ENCODE assay signal across 8 mouse cellular contexts in the genomic region with DNA sequence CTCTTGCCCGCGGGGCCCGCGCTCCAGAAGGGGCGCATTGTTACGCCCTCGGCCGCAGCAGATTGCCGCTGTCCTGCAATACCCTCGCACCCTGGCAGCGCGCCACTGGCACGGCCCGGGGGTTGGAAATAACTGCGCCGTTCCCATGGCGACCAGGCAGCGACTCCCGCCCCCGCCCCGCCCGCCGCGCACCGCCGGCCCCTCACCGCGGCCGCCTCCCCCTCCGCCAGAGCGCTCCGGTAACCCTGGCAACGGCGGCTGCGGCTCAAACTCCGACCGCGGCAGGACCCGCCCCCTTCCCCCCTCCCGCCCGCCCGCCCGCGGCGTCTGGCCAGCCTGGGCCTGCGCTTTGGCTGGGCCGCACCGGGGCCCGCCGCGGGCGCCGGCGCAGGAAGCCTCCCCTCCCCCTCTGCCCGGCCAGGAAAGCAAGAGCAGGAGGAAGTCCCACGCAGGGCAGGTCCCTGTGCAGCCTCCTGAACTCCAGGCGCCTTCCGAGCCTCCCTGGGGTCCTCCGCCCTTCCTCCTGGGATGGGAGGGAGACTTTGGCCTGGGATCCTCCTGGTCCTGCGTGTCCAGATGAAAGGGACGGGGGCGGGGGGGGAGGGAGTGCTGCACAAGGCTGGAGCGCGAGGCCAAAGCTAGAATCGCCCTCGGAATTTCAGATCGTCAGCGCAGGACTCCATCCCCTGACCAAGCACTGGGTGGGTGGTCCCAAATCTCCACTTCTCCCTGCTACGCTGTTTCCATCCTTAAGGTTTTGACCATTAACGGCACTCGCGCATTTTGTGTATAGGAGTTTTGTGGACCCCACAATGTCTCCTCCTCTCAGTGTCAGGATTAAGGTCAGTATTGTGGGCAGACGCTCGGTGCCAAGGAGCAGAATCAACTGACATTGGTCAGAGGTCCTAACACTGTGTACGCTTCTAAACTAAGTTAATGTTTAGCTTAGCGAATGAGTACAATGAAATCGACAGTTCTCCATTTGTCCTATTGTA. TPM values are rescaled to one million over a fixed set of nuclear protein-coding genes. Genes with fewer than 3 reads are reported as not detected.
A peak's percentile ranks its signal among the peaks of the same experiment; 100 is the strongest.
DNase-seq lines count a peak whose midpoint lies in the region; ATAC-seq lines count a peak whose summit lies in the region.

No protein-coding gene starts in this region.

- intact Hi-C loops in left cerebral cortex, postnatal 25 days (cut with DNase I) = no loop called here

- ATAC-seq in inflammation-experienced regulatory T-cells, adult 6 months = peak; percentile 63

- peak; percentile 90 for DNase-seq in ZHBTc4 (ENCODE audit: low read depth, low spot score)
- peak; percentile 79 to 83 for DNase-seq in cerebellum, postnatal 36 days
- DNase-seq in gastrocnemius, postnatal 10 days = peak; percentile 94
- peak; percentile 92 to 95 for DNase-seq in left cerebral cortex, postnatal 25 days (ENCODE audit: low spot score in 2 of 2)
- DNase-seq in mesoderm, embryonic 11.5 days (ENCODE audit: low read depth, low spot score) = peak; percentile 94
- DNase-seq in right cerebral cortex, postnatal 25 days = peak; percentile 92
- DNase-seq in urinary bladder, postnatal 36 days (ENCODE audit: low spot score in 2 of 2) = peak; percentile 87 to 91

RNA-seq across cellular contexts. Expression of gene Ier5, which starts 15.9 kb away (rescaled TPM):
- total RNA-seq in gastrocnemius, postnatal 10 days (2021) = 1 to 10 TPM; 5.8 to 9.1 TPM
- 10 to 100 TPM in 1 of 3 experiments, 1 to 10 TPM in 2; 6.6 to 12.8 (median 7.5) TPM for polyA plus RNA-seq in inflammation-experienced regulatory T-cells, adult 6 months (2017; shearing (Covaris generic))
- 10 to 100 TPM; 45.6 to 62.4 TPM for total RNA-seq in left cerebral cortex, postnatal 25 days (2021)

Comparison
In these comparisons a context has a peak if more than half of its experiments do, and no peak if none do; other contexts are left out.
1. Peak in every context shown above with its lines: DNase-seq and ATAC-seq.
2. RNA of gene Ier5, which starts 15.9 kb away (total RNA-seq): 45.6 to 62.4 TPM in left cerebral cortex, postnatal 25 days; 5.8 to 9.1 TPM in gastrocnemius, postnatal 10 days; every median in the first group is over 4 times any median in the second.